Mouse (Mus musculus) layer of hippocampus, adult 2 months (tissue): ENCODE measurements around the gene Ldlrad3. TPM values are rescaled to one million over a fixed set of nuclear protein-coding genes. Genes with fewer than 3 reads are reported as not detected.
A peak's percentile ranks its signal among the peaks of the same experiment; 100 is the strongest.

Experiments used
- DNase-seq, 2 experiments: peaks; one replicate each; pipeline ENCODE4 v3.0.0; 2022; ENCODE audit warnings: low spot score in 2 of 2
- H3K27ac ChIP-seq: fragments of 200-600 bp; 2 replicates; pipeline ENCODE4 v1.8.1; 2022
- H3K4me3 ChIP-seq: fragments of 200-600 bp; 2 replicates; pipeline ENCODE4 v1.8.1; 2022; ENCODE audit warnings: mild to moderate bottlenecking
- CTCF ChIP-seq: fragments of 200-600 bp; conservative IDR thresholded peaks from 2 replicates; pipeline ENCODE4 v1.8.1; 2022; ENCODE audit warnings: antibody characterized with exemption, mild to moderate bottlenecking, moderate library complexity
- total RNA-seq, 2 experiments: library from RNA; stranded (reverse); gene quantifications; 2 replicates each; pipeline ENCODE4 v1.2.3; 2021

The Ldlrad3 gene
- total RNA-seq, 2 experiments from 2014 or later: 9.3 to 11.2 TPM

DNA sequence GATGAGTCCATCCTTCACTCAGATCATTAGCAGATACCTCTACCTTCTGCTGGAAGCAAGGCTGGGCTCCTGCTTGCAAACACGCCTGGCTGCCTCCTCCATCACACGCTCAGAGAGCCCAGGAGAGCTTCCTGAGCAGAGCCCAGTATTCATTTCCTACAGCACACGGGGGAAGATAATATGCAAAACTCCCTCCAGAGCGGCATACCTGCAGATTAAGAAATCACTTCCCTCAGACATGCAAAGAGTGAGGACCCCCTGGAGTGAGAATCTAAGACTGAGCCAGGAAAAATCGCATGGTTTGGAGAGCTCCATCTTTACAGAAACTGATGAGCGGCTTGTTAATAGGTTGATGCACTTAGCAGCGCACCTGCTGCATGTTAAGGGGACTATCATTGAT lies 158.9 kb downstream of the Ldlrad3 start:
- no peak for DNase-seq
- no peak overlapping the region for H3K27ac ChIP-seq
- TF ChIP-seq CTCF: no peak
- no peak overlapping the region for H3K4me3 ChIP-seq

GRCm38 (mm10) chr2:102026156-102026555 lies 160.0 kb downstream of the Ldlrad3 start:
- H3K27ac ChIP-seq: no peak overlapping the region
- no peak overlapping the region for H3K4me3 ChIP-seq
- DNase-seq: no peak
- no peak for TF ChIP-seq CTCF

DNA sequence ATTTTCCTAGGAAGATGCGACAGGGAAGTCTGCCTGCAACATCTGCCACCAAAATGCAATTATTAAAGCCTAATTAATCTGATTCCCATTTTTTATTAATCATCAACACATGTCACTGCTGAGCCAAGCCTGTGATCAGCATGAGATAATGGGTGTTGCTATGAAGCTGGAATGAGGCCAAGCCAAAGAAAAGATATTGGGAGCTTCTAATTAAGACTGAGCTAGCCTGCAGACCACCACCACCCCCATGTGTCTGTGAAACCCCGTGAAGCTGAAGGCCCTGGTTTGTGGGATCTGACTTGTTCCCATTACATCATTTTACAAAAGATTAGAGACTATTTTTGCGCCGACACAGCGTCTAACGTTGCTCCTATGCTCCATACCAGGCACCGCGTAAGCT lies 161.7 kb downstream of the Ldlrad3 start:
- Histone ChIP-seq H3K4me3 (no peak overlapping the region), H3K27ac (peak overlapping the region; percentile 28; the same call in 1 of the 2 replicates)
- no peak for TF ChIP-seq CTCF
- no peak for DNase-seq

DNA sequence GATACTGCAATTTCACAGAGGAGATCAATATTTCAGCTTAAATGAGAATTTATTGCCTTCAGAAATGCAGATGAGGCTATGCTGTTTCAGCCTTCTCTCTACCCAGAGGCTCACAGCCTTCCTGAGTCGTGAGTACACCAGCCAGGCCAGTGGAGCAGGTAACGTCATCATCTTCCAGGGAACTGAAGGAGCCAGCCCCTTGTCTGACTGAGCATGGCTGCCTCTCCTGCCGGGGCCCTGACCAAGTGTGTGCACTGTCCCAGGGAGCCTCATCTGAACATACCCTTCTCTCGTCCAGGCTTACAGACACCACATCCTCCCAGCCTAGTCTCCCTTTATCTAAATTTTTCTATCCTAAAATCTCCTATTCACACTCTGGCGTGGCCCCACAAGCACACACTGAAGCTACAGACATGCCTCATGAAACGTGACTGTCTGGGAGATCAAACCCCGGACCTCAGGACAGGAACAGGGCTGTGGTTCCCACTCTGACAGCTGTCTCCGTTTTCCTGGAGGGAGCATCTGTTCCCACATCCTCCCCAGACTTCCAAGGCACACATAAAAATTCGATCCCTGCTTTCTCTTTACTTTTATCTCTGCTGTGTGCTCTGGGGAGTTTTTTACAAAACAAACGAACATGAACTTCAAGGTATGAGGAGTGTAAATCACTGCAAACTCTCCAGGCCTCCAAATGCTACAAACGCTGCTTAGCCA lies 164.7 kb downstream of the Ldlrad3 start:
- Histone ChIP-seq H3K27ac (0 out of 2 replicates have a peak overlapping the region, but pooled peaks have one; percentile 10), H3K4me3 (no peak overlapping the region)
- no peak for TF ChIP-seq CTCF
- DNase-seq: no peak

DNA sequence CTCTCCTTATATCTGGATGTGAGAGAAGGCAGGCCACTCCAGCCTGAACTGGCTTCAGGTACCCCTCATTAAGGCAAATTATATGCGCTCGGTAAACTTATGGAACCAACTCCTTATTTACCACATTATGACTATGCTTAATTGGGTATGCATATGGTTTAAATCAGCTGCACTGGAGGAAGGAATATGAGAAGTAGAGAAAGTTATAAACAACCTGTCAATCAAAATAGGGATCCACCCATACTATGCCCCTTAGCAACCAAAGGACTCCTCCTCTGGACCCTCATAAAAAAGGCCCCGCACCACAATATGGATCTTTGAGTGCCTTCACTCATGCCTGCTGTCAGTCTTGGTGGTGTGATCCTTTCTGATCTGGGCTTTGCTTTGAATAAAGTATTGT lies 165.6 kb downstream of the Ldlrad3 start:
- no peak for TF ChIP-seq CTCF
- DNase-seq: no peak
- Histone ChIP-seq H3K27ac (no peak overlapping the region), H3K4me3 (no peak overlapping the region)

DNA sequence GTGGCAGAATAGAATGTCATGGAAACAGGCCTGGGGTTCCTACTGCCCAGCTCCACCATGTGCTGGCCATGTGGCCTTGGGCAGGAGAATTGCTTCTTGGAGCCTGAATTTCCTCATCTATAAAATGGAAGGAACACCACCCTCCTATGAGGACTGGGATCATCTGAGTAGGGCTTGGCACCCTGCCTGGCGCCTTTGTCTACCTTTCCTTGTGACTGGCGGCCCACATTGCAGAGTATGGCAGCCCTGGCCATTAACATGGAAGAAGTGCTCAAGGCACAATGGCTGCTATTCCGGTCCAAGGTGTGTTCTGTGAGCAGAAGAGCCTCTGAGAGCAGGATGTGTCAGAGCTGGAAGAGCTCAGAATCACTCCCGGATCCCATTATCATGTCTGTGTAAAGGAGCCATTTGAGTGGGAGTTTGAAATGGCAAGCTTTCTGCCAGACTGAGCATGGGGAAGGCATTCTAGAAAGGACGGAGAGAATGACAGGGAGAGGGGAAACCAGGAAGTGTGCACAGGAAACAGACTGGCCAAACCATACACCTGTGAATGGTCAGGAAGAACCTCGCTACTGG lies 171.6 kb downstream of the Ldlrad3 start:
- DNase-seq: no peak
- peak overlapping the region; percentile 7; the same call in 1 of the 2 replicates for H3K27ac ChIP-seq
- no peak for TF ChIP-seq CTCF
- H3K4me3 ChIP-seq: no peak overlapping the region

GRCm38 (mm10) chr2:102011311-102011975 lies 174.7 kb downstream of the Ldlrad3 start:
- Histone ChIP-seq H3K27ac (no peak overlapping the region), H3K4me3 (no peak overlapping the region)
- no peak for DNase-seq
- TF ChIP-seq CTCF: no peak

DNA sequence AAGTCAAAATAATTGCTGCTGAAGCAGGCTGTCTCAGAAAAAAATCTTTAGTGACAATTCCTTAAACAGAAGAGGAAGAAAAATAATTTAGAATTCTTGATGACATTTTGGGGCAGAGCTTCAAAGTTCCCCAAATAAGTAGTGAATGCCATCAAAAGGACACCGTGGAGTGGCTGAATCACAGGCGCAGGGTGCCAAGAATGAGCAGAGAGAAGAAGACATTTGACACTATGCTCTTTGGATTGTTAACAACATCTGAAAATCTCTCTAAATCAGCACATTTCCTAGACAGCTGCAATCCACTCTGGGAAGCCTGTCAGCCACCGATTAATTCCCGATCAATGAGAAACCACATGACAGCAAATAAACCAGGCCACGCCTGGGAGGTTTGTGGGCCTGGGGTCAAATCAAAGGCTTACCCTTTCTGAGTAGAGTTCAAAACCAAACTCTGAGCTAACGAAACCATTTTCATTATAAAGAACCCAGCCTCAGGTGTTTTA lies 176.4 kb downstream of the Ldlrad3 start:
- H3K4me3 ChIP-seq: no peak overlapping the region
- H3K27ac ChIP-seq: no peak overlapping the region; the same call in 1 of the 2 replicates
- DNase-seq: no peak
- no peak for TF ChIP-seq CTCF

DNA sequence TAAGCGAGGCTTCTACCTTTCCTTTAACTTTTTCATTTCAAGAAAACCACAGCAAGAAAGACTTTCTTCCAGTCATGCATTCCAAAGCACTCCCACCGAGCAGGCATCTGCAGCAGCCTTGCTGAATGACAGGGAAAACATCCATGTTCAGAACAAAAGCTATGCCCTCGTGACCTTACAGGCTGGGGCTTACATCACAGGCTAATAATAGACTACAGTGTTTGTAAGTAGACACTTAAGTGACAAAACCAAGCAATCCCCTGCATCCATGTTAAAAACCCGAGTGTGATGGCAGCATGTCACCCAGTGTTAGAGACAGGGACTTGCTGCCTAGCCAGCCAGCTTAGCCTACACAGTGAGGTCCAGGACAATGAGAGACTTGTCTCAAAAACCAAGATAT lies 180.0 kb downstream of the Ldlrad3 start:
- peak overlapping the region; percentile 57 for H3K27ac ChIP-seq
- H3K4me3 ChIP-seq: no peak overlapping the region
- DNase-seq: no peak
- TF ChIP-seq CTCF: no peak

GRCm38 (mm10) chr2:102005377-102006007 lies 180.7 kb downstream of the Ldlrad3 start:
- no peak for DNase-seq
- no peak for TF ChIP-seq CTCF
- H3K27ac ChIP-seq: peak overlapping the region; percentile 57
- H3K4me3 ChIP-seq: no peak overlapping the region

GRCm38 (mm10) chr2:102003776-102004264 lies 182.4 kb downstream of the Ldlrad3 start:
- TF ChIP-seq CTCF: no peak
- Histone ChIP-seq H3K27ac (peak overlapping the region; percentile 81), H3K4me3 (no peak overlapping the region)
- DNase-seq: no peak

- no peak for TF ChIP-seq CTCF
- no peak for DNase-seq
- Histone ChIP-seq H3K27ac (peak overlapping the region; percentile 81), H3K4me3 (peak overlapping the region; percentile 20; the same call in 1 of the 2 replicates)
These were observed 183.0 kb downstream of the Ldlrad3 start for GRCm38 (mm10) chr2:102002974-102003775.
